In the genomic region with DNA sequence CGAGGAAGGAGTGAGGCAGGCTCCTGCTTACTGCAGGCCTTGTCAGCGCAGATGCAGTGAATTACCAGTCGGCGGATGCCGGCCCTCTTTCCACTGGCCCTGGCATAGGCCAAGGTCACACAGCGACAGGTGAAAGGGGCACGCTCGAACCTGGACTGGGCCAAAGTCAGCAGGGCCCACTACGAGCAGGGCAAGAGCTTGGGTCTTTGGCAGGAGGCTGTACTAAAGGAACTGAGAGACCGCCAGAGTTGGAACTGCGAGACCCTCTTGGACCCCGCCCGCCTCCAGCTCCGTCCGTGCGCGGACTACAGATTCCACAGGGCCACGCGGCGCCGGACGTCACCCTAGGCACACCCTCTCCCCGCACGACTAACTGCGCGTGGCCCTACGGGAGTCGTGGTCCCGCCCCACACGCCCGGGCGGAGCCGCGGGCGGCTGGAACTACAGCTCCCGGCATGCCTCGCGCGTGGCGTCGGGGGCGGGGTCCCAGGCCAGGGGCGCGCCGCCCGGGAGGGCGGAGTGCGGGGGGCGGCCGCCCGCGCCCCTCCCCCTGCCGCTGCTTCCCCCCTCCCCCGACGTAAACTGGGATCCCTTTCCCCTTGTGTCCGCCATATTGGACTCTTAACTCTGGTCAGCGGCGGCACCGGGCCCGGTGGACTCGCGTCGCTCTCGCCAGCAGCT, we compare ENCODE assay signal across 8 mouse cellular contexts. TPM values are rescaled to one million over a fixed set of nuclear protein-coding genes. Genes with fewer than 3 reads are reported as not detected.
A peak's percentile ranks its signal among the peaks of the same experiment; 100 is the strongest.
DNase-seq lines count a peak whose midpoint lies in the region; ATAC-seq lines count a peak whose summit lies in the region.

A gene (plus strand): TSS at position 593 of the 681 bp plus-strand sequence.

- no peaks in the 10 kb centered on the region for H3K9me3 ChIP-seq in heart, embryonic 14.5 days (ENCODE audit: control insufficient read depth, low read length)
- H3K9me3 ChIP-seq in liver, embryonic 13.5 days (replicated peaks) = no peaks in the 10 kb centered on the region
- no peaks in the 10 kb centered on the region for H3K9me3 ChIP-seq in stomach, embryonic 16.5 days (replicated peaks; ENCODE audit: control insufficient read depth, low read length)

- H3K4me2 ChIP-seq in heart, embryonic 14.5 days (ENCODE audit: low read length) = peak within 1 kb of the TSS; percentile 72
- H3K4me2 ChIP-seq in liver, embryonic 13.5 days = peak within 1 kb of the TSS; percentile 94
- H3K4me2 ChIP-seq in stomach, embryonic 16.5 days (ENCODE audit: low read depth, low read length) = peak within 1 kb of the TSS; percentile 84

- H3K36me3 ChIP-seq in heart, embryonic 14.5 days (ENCODE audit: control insufficient read depth, insufficient read depth, low read length) = 0 out of 2 replicates have a peak, but pooled peaks cover 4% of the 10 kb centered on the region
- peaks cover 9% of the 10 kb centered on the region; the same call in 1 of the 2 replicates for H3K36me3 ChIP-seq in liver, embryonic 13.5 days
- no peaks in the 10 kb centered on the region for H3K36me3 ChIP-seq in stomach, embryonic 16.5 days (ENCODE audit: control insufficient read depth, insufficient read depth, low read length)

- peak; percentile 92 for ATAC-seq in CD4-positive, CD25-positive, alpha-beta regulatory T cell, adult 4 months
- ATAC-seq in heart, embryonic 14.5 days (ENCODE audit: insufficient number of reproducible peaks, insufficient read depth, low FRiP score, low read depth) = peak; percentile 100
- ATAC-seq in liver, embryonic 13.5 days (ENCODE audit: low read depth) = peak; percentile 98
- peak; percentile 100 for ATAC-seq in stomach, embryonic 16.5 days (ENCODE audit: insufficient read depth, low FRiP score)

- peak within 1 kb of the TSS; percentile 87 to 91 for H3K27ac ChIP-seq in heart, embryonic 14.5 days (replicated peaks in 1 of 2; ENCODE audit: control insufficient read depth in 1 of 2, insufficient read depth in 1 of 2, low read depth in 2 of 2, low read length in 2 of 2)
- H3K27ac ChIP-seq in liver, embryonic 13.5 days = peak within 1 kb of the TSS; percentile 79
- H3K27ac ChIP-seq in stomach, embryonic 16.5 days (ENCODE audit: low read length) = peak within 1 kb of the TSS; percentile 64

- peak within 1 kb of the TSS; percentile 84 to 99 for H3K4me3 ChIP-seq in heart, embryonic 14.5 days (ENCODE audit: control insufficient read depth in 1 of 2, insufficient read depth in 1 of 2, low read depth in 1 of 2, low read length in 2 of 2)
- peak within 1 kb of the TSS; percentile 93 for H3K4me3 ChIP-seq in liver, embryonic 13.5 days (replicated peaks)
- peak within 1 kb of the TSS; percentile 92 for H3K4me3 ChIP-seq in stomach, embryonic 16.5 days (replicated peaks; ENCODE audit: low read length)

- 1% methylated on average over 54 of the region's 64 CpGs for WGBS in heart, embryonic 14.5 days
- under 1% methylated on average over 56 of the region's 64 CpGs for WGBS in liver, embryonic 13.5 days (ENCODE audit: insufficient replicate concordance)
- under 1% methylated on average over 49 of the region's 64 CpGs for WGBS in stomach, embryonic 16.5 days

- H3K4me1 ChIP-seq in heart, embryonic 14.5 days (ENCODE audit: control insufficient read depth in 2 of 2, insufficient read depth in 2 of 2, low read length in 2 of 2) = peaks cover 4 to 21% of the 10 kb centered on the region in 2 experiments; a peak in 3 of 4 replicates
- peaks cover 39% of the 10 kb centered on the region for H3K4me1 ChIP-seq in liver, embryonic 13.5 days (replicated peaks)
- H3K4me1 ChIP-seq in stomach, embryonic 16.5 days (ENCODE audit: control insufficient read depth, insufficient read depth, low read length) = peaks cover 11% of the 10 kb centered on the region

- DNase-seq in c-Kit-negative CD71-positive TER-119-positive erythroid progenitor cells, embryonic 14.5 days (ENCODE audit: low read depth, low spot score) = peak; percentile 82
- peak; percentile 73 for DNase-seq in fibroblast of lung, adult 2 months (ENCODE audit: low read depth)
- DNase-seq in kidney, postnatal 14 days = peak; percentile 99
- peak; percentile 91 for DNase-seq in liver, embryonic 13.5 days
- DNase-seq in neural tube, embryonic 10.5 days (ENCODE audit: extremely low spot score, low spot score) = peak; percentile 96

- H3K9ac ChIP-seq in heart, embryonic 14.5 days (ENCODE audit: low read length) = peak within 1 kb of the TSS; percentile 97
- H3K9ac ChIP-seq in liver, embryonic 13.5 days = peak within 1 kb of the TSS; percentile 94
- H3K9ac ChIP-seq in stomach, embryonic 16.5 days (ENCODE audit: low read length) = peak within 1 kb of the TSS; percentile 97

- no peaks in the 10 kb centered on the region for H3K27me3 ChIP-seq in heart, embryonic 14.5 days (ENCODE audit: control insufficient read depth, insufficient read depth, low read length)
- H3K27me3 ChIP-seq in liver, embryonic 13.5 days = no peaks in the 10 kb centered on the region
- no peaks in the 10 kb centered on the region for H3K27me3 ChIP-seq in stomach, embryonic 16.5 days (ENCODE audit: control insufficient read depth, insufficient read depth, low read length)

RNA-seq across cellular contexts. Expression of the gene that starts here (rescaled TPM):
- polyA plus RNA-seq in CD4-positive, CD25-positive, alpha-beta regulatory T cell, adult 4 months (2017; shearing (Covaris generic)) = 10 to 100 TPM; 16.5 to 18.3 TPM
- 10.3 and 10.6 TPM in 2 replicates for polyA plus RNA-seq in heart, embryonic 14.5 days (2014; fragmentation: Nextera tagmentation; extraction: Ambion mirVana)
- 3.8 and 3.9 TPM in 2 replicates for polyA plus RNA-seq in liver, embryonic 13.5 days (2015; fragmentation: Nextera tagmentation; extraction: Ambion mirVana)
- 8.7 and 9.2 TPM in 2 replicates for polyA plus RNA-seq in stomach, embryonic 16.5 days (2015; fragmentation: Nextera tagmentation; extraction: Ambion mirVana)

Comparison
In these comparisons a context has a peak if more than half of its experiments do, and no peak if none do; other contexts are left out.
1. Peak in every context shown above with its lines: DNase-seq, ATAC-seq, H3K4me3 ChIP-seq and H3K27ac ChIP-seq.